Mouse (Mus musculus) C2C12 (cell line): ENCODE measurements at regions not wholly inside any gene's neighbourhood (a gene's known extent, or its start where the extent isn't known, plus 50 kb on each side); places are given as distances from the start of the nearest gene placed in this dataset.

Experiments
- H3K27me3 ChIP-seq: one replicate; pipeline ENCODE4 v1.6.1; 2011; ENCODE audit not compliant: control insufficient read depth, insufficient read depth, insufficient read length
- H3K36me3 ChIP-seq: one replicate; pipeline ENCODE4 v1.6.1; 2011; ENCODE audit not compliant: control insufficient read depth, insufficient read depth
- H3K4me3 ChIP-seq: one replicate; pipeline ENCODE4 v1.5.1; 2011; ENCODE audit warnings: mild to moderate bottlenecking, control low read depth; ENCODE audit not compliant: poor library complexity, insufficient read depth, severe bottlenecking
- H3K79me2 ChIP-seq: one replicate; pipeline ENCODE4 v1.6.1; 2011; ENCODE audit not compliant: control insufficient read depth, insufficient read depth
- H3K79me3 ChIP-seq: one replicate; pipeline ENCODE4 v1.6.1; 2011; ENCODE audit warnings: low read depth, control low read depth
- H3ac ChIP-seq: one replicate; pipeline ENCODE3; 2011; ENCODE audit warnings: low read depth; ENCODE audit not compliant: control insufficient read depth, insufficient read length
- CEBPB ChIP-seq: IDR thresholded peaks from one replicate; pipeline ENCODE4 v1.6.1; 2011; ENCODE audit warnings: low read depth, mild to moderate bottlenecking, control low read depth, moderate library complexity
- CTCF ChIP-seq: IDR thresholded peaks from one replicate; pipeline ENCODE4 v1.5.1; 2011; ENCODE audit not compliant: control insufficient read depth, insufficient read depth, insufficient read length
- FOSL1 ChIP-seq: IDR thresholded peaks from one replicate; pipeline ENCODE4 v1.8.0; 2011; ENCODE audit warnings: mild to moderate bottlenecking, low read length; ENCODE audit not compliant: poor library complexity, insufficient read depth, severe bottlenecking
- MAX ChIP-seq: IDR thresholded peaks from one replicate; pipeline ENCODE4 v1.6.1; 2011; ENCODE audit warnings: mild to moderate bottlenecking, control low read depth
- MYOD1 ChIP-seq: IDR thresholded peaks from one replicate; pipeline ENCODE4 v1.6.1; 2011; ENCODE audit warnings: low read depth; ENCODE audit not compliant: control insufficient read depth, insufficient read length
- MYOG ChIP-seq: IDR thresholded peaks from one replicate; pipeline ENCODE4 v1.6.1; 2011; ENCODE audit not compliant: control insufficient read depth, insufficient read length; ENCODE audit errors: extremely low read depth
- USF1 ChIP-seq: IDR thresholded peaks from one replicate; pipeline ENCODE4 v1.6.1; 2011; ENCODE audit warnings: low read depth, mild to moderate bottlenecking, control low read depth, moderate library complexity

DNA sequence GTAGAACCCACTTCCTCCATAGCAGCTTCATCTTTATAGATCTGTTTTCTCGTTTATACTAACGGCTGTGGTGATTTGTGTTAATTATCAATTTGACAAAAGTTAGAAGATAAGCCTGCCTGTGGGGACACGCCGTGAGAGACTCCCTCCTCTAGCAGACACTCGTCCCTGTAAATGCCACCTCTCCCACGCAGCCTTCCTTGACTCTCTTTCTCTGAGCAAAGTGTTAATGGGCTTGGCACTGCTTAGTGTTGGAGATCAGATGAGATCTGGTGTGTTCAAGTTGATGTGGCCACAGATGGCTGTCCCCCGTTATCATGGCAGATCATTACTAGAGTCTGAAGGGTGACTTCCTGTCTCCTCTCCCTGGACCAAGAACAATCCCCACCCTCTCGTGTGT, 113.1 kb downstream of the Plxna1 start:
- Histone ChIP-seq H3ac (no peak overlapping the region), H3K79me2 (no peaks in the 10 kb centered on the region), H3K36me3 (no peaks in the 10 kb centered on the region), H3K79me3 (no peaks in the 10 kb centered on the region), H3K4me3 (no peak overlapping the region), H3K27me3 (peaks cover 17% of the 10 kb centered on the region)
- TF ChIP-seq MYOG (no peak), MAX (no peak), CEBPB (no peak), CTCF (no peak), USF1 (no peak), MYOD1 (no peak), FOSL1 (no peak)

DNA sequence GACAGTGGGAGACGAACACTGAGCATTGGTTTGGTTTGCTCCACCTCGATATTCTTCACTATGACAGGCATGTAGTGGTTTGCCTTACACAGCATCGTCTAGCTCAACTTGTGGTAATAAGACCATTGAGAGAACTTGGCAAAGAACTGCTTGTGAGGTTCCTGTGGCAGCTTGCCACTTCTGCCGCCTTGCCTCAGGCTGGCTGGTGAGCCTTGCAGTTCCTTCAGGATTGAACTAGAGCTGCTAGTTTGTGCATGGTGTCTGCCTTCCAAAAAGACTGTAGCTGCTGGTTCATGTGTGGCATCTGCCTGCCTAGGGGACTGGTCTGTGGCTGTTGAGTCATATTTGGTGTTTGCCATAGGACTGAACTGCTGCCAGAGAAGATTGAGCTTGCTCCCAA, 110.8 kb downstream of the Plxna1 start:
- H3K4me3 ChIP-seq: no peak overlapping the region
- no peaks in the 10 kb centered on the region for H3K79me2 ChIP-seq
- peaks cover 5% of the 10 kb centered on the region for H3K27me3 ChIP-seq
- TF ChIP-seq USF1: no peak
- TF ChIP-seq MYOD1: no peak
- no peak for TF ChIP-seq FOSL1
- TF ChIP-seq MAX: no peak
- TF ChIP-seq CTCF: no peak
- TF ChIP-seq MYOG: no peak
- TF ChIP-seq CEBPB: no peak
- no peak overlapping the region for H3ac ChIP-seq
- no peaks in the 10 kb centered on the region for H3K36me3 ChIP-seq
- H3K79me3 ChIP-seq: no peaks in the 10 kb centered on the region

- H3K79me3 ChIP-seq: no peaks in the 10 kb centered on the region
- H3K4me3 ChIP-seq: no peak overlapping the region
- peaks cover 5% of the 10 kb centered on the region for H3K27me3 ChIP-seq
- no peaks in the 10 kb centered on the region for H3K36me3 ChIP-seq
- TF ChIP-seq USF1: no peak
- no peak overlapping the region for H3ac ChIP-seq
- no peaks in the 10 kb centered on the region for H3K79me2 ChIP-seq
Measured at GRCm38 (mm10) chr6:89256022-89256421, 106.4 kb downstream of the Plxna1 start.

DNA sequence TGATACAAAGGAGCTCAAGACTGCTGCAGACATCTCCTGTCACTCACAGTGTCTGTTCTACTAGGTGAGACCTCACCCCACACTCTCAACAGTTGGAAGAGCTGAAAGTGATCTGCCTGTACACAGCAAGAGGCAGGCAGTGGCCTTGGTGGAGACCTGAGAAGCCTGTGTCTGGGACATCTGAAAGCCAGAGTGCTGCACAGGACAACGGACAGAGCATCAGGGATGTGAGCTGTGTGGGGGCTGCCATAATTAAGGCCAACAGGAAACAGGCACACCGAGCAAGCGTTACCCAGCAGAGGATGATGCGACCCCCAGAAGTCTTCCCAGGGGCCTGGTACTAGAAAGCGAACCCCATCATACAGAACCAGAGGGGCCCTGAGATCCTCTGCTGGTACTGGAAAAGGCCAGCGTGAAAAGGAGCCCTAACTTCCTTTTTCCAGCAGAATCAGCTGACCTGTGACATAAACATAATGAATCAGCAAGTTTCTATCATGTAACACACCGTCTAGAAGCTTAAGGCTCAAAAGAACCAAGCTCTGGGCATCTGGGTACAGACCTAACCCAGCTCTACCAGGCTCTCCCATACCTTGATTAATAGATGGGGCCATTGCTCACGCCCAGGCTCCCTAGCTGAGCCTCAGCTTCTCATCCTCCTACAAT, 105.7 kb downstream of the Plxna1 start:
- Histone ChIP-seq H3K4me3 (no peak overlapping the region), H3K27me3 (peaks cover 8% of the 10 kb centered on the region), H3K79me3 (no peaks in the 10 kb centered on the region), H3K36me3 (no peaks in the 10 kb centered on the region), H3ac (no peak overlapping the region), H3K79me2 (no peaks in the 10 kb centered on the region)
- TF ChIP-seq MYOG (no peak), MAX (no peak), USF1 (no peak), FOSL1 (no peak), MYOD1 (no peak), CTCF (no peak), CEBPB (no peak)

DNA sequence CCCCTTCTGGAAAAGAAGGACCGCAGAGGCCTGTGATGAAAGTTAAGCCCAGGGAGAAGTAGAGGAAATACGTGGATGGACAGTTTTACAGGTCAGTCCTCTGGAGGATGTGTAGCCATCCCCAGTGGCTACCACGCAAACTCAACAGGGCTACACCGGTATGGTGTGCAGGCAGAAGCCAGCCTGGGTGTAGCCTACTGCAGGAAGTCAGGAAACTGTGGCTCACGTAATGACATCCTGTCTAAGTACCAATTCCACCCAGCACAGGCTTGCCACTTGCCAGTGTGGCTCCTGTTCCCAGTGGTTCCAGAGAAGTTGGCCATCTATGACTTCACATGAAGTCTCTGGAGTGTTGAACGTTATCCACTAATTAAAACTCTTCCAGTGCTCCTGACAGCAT, 105.0 kb downstream of the Plxna1 start:
- Histone ChIP-seq H3K4me3 (no peak overlapping the region), H3K79me3 (no peaks in the 10 kb centered on the region), H3K79me2 (no peaks in the 10 kb centered on the region), H3K27me3 (peaks cover 8% of the 10 kb centered on the region), H3ac (no peak overlapping the region), H3K36me3 (no peaks in the 10 kb centered on the region)
- no peak for TF ChIP-seq CTCF
- no peak for TF ChIP-seq CEBPB
- no peak for TF ChIP-seq MYOG
- no peak for TF ChIP-seq MAX
- no peak for TF ChIP-seq USF1
- TF ChIP-seq MYOD1: no peak
- no peak for TF ChIP-seq FOSL1

GRCm38 (mm10) chr6:89258140-89258539, 104.3 kb downstream of the Plxna1 start:
- Histone ChIP-seq H3K27me3 (peaks cover 8% of the 10 kb centered on the region), H3K4me3 (no peak overlapping the region)
- no peak for TF ChIP-seq MAX
- TF ChIP-seq CTCF: no peak
- no peak for TF ChIP-seq USF1
- TF ChIP-seq MYOG: no peak
- no peak for TF ChIP-seq FOSL1
- no peak for TF ChIP-seq MYOD1
- TF ChIP-seq CEBPB: no peak

More at GRCm38 (mm10) chr6:89258140-89258539, 104.3 kb downstream of the Plxna1 start:
- Histone ChIP-seq H3K79me3 (no peaks in the 10 kb centered on the region), H3ac (no peak overlapping the region), H3K36me3 (no peaks in the 10 kb centered on the region), H3K79me2 (no peaks in the 10 kb centered on the region)
